Mouse (Mus musculus) cerebellum, adult 9-11 months (tissue): ENCODE measurements around the gene Speg.

Experiments used
- DNase-seq: peaks from one replicate; pipeline ENCODE4 v3.0.0; 2022

Gene Speg

DNA sequence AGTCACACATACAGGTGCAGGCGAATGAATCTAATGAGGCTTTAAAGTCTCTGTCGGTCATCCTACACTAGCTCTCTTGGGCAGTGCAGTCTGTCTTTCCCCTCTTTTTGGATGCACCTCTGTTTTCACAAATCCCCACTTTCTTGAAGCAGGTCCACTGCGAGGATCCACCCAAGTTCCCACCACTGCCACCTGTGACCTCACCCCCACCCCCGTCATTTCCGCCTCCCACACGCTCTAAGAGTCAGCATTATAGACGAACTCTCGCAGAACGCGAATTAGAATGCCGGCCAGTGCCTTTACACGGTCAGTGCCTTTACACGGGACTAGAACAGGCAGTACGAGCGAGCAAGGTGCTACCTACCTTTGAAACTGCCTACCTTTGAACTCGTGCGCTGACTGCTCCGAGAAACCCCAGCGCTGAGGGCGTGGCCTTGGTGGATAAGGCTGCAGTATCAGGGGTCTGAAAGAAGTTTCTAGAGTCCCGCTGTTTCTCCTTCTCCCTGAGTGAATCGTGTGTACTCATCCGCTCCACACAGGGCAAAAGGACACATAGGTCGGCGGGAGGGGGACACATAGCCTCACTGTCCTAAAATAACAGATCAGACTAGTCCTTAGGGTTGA lies 5.6 kb upstream of the Speg start:
- DNase-seq = no peak

DNA sequence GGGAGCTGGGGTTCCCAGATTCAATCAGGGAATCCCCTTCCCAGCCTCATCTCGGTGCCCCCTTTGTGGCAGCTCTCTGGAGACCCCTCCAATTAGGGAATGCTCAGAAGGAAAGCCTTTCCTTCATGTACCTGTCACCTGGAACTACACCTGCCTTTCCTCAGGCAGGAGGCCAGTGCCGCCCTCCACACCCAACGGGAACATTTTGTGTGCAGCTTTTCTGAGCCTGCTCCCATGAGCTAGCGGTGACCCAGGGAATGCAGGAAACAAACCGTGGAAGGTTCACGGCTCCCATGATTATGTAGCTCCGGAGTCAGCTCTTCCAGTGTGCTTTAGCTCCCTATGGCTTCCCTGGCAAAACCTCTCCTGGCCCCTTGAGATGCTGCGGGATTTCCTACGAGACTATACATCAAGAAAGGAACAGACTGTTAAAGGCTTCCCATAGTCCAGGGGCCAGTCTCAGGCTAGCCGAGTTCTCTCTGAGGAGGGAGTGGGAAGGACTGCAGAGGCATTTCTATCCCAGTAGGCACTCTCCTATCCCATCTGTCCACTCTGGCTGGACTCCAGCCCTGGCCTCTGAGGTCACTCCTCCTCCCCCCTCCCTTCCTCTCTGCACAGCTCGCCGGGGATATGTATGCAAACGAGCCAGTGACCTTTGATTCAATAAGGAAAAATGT lies 5.0 kb upstream of the Speg start:
- peak; percentile 99 for DNase-seq

DNA sequence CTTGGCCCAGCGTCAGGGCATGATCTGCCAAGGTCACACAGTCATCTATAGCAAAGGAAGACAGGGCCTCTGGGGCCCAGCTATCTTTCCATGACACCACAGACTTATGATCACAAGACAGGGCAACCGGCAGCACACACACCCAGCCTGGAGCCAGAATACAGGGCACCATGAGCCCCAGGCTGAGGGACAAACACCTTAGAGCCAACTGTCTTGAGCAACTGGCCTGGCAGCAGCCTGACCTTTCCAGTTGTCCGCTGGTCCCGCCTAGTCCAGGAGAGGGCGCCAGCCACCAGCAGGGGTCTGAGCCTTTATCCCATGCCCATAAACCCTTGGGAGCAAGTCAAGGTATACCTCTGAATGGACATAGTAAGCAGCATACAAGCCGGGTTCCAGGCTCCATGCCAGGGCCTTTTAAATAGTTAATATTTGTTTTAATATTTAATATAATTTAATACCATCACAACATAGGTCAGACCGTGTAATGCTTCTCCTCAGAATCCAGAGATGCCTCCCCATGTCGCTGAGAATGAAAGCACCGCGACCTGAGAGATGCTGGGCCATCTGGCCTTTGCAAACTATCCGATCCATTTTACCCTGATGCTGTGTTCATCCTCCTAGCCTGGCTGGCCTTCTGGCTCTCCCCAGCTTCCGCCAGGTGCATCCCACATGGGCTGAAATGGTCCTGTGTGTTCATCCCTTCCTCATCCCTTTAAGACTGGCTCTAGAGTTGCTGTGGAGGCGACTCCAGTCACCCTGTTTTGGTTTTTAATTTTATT lies 3.6 kb upstream of the Speg start:
- peak; percentile 87 for DNase-seq

DNA sequence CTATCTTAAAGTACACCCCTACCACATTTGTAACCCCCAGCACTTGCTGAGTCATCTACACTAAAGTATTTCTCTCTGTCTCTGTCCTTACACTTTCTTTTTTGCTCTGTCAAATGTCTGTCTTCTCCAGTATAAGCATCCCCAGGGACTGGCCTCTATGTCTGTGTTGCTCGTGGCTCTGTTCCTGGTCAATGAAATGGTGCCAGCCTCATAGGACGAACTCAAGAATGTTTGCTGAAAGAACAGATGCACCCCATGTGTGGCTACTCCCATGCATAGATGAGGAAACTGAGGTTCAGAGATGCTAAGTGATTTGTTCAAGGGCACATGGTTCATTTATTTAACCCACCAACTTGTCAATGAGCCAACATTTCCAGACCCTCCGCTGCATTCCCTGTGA lies 2.6 kb upstream of the Speg start:
- peak; percentile 50 for DNase-seq

DNA sequence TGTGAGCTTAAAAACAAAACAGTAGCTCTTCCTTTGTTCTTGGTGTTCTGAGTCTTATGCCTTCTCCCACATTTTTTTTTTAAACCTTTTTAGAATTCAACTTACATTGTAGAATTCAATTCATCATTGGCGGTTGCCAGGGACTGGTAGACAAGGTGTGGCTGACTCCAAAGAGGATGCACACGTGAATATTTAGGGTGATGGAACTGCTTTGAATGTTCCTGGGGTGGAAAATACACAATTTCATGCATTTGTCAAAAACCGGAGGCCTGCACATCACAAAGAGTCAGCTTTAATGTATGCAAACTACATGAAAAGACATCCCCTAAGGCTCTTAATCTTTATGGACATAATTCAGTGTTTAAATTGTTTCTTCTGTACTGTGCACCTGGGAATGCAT lies 1.8 kb upstream of the Speg start:
- DNase-seq = no peak

DNA sequence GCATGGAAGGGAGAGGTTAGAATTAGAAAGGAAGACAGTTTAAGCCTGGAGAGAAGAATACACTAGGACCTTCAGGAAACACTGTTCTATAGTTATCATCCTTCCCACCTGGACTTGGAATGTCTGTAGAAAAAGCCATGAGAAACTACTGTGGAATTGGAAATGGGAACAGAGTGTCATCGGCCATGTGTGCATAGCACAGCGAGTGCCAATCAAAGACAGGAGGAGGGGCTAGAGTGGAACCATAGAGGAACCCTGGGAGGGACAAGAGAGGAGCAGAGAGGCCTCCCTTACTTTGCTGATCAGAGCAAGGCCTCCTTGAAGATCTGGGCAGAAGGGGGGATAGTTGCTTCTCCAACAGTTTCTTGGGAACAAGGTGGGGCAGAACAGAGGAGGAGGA lies 4.1 kb downstream of the Speg start:
- DNase-seq = no peak

DNA sequence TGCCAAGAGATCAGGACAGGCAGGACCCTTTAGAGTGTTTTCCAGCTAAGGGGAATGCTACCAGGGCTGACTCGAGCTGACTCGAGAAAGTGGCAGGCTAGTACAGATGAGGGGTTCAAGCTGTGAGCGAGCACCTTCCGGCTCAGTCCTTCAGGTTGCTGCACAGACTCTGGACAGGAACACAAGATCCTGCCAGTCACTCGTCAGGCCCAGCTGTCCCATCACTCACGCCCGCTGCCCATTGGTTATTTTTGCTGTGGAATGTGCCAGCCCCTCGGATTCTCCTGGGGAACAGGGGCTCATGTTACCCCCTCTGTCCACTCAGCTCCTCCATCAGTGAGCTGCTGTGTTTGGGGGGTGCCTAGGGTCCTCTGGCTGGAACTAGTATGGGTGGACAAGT lies 4.8 kb downstream of the Speg start:
- DNase-seq = no peak

DNA sequence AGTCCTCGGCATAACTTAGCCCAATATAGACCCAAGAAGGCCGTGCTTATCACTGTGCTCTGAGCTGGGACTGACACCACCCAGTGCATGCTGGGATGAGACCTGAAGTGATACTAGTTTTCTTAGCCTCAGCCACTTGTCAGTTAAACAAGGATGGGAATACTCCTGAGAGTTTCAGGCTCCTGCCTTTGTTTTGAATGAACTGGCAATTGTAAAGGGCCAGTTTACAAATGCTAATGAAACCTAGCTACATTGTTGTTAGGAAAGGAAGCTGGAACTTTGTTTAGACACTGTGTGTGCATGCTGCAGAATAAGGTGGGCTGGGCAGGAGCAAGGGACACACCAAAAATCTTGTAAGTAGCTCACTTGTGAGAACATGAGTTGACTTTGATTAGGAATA lies 5.9 kb downstream of the Speg start:
- DNase-seq = no peak

DNA sequence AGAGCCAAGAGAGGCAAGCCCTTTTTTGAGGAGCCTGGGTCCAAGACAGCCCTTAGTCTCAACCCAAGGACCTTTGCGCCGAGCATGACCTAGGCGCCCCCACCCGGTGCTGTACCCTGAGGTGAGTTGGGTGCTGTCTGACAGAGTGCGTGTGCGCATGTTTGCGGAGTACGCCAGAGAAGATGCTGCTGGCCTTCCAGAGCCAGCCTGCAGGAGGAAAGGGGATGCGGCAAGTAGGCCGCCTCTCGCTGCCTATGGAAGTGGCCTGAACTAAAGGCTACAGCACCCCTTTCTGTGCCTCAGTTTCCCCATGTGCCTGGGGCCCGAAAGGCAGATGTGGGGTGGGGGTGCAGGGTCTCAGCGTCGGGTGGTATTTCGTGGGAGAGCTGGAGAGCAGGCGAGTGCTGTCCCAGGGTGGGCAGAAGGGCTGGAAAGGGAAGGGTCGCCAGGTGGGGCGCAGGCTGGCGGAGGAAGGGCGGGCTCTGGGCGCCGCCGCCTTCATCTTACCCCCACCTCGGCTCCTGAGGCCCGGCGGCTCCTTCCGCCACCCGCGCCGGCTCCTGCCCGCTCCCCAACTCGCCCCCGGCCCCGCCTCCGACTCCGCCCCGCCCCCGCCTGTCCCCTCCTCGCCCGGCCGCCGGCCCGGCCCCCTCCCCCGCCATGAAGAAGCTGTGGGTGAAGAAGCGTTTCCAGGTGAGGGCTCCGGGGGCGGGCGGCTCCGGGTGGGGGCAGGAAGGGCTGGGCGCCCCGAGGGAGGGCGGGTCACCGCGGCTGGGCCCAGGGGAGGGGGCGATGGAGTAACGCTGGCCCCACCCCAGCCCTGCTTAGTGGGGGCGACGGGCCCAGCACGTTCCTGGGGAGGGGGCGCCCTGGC lies 6.6 kb downstream of the Speg start:
- peak; percentile 85 for DNase-seq

DNA sequence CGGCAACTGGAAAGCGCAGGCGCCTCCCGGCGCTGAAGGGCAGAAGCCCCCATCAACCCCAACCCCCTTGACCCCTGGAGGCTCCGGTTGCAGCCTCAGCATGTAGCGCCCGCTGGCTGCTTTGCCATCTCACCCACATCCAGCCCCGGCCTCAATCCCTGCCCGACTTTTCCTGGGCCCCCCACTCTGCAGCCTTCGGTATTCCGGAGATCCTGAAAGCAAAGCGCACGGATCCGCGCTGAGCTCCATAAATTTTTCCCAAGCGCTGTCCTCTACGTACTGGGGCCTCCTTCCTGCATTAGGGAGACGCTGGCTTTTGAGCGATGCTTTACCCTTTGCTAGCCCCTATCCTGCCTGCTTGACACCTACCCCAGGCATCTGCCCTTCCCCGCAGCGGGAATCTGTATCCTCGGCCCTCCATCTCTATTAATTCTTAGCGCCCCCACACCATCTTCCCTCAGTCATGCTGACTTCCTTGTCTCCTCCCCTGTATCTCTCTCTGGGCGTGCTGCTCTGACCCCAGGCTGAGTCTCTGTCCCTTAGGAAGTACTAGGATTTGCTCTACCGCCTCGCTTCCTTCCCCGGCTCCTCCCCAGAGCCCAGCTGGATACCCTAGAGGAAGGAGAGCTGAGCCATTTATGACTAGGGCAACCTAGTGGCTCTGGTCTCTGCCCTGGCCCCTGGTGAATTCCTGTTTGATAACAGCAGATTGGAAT lies 7.4 kb downstream of the Speg start:
- peak; percentile 80 for DNase-seq

DNA sequence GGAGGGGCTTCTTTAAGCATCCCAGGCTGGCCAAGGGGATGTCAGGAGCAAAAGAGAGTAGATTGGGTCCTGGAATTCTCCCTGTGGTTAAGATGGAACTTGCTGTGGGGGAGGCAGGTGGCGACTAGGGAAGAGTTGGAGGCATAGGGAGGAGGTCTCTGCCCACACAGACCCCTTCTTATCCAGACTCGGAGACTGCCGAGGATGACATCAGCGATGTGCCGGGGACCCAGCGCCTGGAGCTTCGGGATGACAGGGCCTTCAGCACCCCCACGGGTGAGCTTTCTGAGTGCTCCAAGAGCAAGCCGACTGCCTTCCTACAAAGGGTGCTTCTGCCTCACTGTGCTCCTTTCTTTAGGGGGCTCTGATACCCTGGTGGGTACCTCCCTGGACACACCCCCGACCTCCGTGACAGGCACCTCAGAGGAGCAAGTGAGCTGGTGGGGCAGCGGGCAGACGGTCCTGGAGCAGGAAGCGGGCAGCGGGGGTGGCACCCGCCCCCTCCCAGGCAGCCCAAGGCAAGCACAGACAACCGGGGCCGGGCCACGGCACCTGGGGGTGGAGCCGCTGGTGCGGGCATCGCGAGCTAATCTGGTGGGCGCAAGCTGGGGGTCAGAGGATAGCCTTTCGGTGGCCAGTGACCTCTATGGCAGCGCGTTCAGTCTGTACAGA lies 9.5 kb downstream of the Speg start:
- peak; percentile 68 for DNase-seq

DNA sequence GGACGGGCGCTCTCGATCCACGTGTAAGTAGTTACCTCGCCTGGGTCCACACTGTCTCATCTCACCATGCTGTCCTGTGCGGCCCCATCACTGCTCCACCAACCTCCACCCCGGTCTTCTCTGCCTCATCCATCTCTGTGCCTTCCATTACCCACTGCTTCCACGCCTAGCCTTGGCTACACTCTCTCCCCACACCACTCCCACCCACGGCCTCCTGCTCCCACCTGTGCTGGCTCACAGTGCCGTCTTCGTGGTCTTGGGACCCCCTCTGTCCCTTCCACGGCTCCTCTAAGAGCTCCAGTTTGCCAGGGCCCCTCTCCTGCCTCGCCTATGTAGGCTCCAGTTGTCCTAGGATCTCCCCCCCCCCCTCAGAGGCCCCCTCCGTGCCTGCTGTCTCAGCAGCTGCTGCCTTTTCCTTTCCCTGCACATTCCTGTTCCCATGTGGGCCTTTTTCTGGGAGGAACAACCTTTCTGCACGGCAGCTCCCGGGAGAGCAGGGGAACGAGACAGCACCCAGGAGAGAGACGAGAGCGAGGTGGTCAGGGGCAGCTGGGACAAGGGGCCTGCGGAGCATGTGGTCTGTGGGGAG lies 10.1 kb downstream of the Speg start:
- DNase-seq = peak; percentile 58

DNA sequence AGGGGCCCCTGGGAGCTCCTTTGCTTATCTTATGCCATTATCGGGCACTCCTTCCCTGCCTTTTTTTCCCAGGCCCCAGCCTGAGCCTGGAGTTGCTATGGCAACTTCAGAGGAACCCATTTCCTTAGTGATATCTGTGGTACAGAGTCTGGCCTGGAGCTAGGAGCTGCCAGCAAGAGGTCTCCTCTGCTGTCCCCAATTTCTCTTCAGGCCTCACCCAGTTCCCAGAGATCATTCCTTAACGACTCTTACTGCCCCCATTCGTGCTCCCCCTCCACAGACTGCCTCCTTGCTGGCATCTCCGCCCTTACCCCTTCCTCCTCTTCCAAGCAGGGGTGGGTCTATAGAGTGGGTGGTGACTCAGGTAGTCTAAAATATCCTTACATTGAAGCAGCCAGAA lies 11.1 kb downstream of the Speg start:
- no peak for DNase-seq

DNA sequence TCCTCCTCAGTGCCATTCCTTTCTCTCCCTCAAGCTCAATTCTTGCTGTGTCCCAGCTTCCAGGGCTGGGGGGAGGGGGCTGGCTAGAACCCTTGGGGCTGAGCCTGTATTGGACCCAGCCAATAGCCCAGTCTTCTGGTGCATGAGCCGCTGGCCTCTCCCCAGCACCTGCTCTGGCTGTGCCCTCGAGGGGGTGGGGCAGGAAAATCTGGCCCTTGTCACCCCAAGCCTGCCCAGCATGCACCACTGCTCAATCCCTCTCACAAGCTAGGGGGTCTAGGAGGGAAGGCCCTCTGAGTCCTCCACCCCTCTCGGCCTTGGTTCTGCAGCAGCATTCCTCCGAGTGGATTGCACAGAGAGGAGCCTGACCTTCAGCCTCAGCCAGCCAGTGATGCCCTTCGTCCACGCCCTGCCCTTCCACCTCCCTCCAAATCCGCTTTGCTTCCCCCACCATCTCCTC lies 12.4 kb downstream of the Speg start:
- peak; percentile 78 for DNase-seq

DNA sequence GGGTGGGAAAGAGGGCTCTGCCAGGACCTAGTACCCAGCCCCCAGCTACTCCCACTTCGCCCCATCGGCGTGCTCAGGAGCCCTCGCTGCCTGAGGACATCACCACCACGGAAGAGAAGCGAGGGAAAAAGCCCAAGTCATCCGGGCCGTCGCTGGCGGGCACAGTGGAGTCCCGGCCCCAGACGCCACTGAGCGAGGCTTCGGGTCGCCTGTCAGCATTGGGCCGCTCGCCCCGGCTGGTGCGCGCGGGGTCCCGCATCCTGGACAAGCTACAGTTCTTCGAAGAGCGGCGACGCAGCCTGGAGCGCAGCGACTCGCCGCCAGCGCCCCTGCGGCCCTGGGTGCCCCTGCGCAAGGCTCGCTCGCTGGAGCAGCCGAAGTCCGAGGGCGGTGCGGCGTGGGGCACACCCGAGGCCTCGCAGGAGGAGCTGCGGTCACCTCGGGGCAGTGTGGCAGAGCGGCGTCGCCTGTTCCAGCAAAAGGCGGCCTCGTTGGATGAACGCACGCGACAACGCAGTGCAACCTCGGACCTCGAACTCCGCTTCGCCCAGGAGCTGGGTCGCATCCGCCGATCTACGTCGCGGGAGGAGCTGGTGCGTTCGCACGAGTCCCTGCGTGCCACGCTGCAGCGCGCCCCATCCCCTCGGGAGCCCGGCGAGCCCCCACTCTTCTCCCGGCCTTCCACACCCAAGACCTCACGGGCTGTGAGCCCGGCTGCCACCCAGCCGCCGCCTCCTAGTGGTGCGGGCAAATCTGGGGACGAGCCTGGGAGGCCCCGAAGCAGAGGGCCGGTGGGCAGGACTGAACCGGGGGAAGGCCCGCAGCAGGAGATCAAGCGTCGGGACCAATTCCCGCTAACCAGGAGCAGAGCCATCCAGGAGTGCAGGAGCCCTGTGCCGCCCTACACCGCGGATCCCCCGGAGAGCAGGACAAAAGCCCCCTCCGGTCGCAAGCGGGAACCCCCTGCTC lies 13.1 kb downstream of the Speg start:
- DNase-seq = no peak

DNA sequence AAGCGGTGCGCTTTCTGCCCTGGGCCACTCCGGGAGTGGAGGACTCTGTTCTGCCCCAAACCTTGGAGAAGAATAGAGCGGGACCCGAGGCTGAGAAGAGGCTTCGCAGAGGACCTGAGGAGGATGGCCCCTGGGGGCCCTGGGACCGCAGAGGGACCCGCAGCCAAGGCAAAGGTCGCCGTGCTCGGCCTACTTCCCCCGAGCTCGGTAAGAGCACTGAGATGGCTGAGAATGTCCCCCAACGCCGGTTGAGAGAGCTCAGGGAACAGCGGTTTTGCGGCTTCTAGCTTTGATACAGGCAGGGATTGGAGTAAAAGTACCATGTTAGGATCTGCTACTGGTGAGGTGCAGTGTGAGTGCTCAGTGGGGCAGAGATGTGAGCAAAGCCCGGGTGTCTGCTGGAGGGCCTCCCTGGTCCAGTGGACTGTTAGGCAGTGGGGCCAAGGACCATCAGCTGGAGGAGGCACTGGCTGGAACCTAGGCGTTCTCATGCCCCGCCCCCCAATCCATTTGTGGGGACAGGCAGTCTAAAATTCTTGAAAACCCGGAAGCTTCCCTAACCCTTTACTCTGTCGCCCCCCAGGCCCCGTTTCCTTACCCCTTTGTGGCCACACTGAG lies 13.9 kb downstream of the Speg start:
- no peak for DNase-seq

DNA sequence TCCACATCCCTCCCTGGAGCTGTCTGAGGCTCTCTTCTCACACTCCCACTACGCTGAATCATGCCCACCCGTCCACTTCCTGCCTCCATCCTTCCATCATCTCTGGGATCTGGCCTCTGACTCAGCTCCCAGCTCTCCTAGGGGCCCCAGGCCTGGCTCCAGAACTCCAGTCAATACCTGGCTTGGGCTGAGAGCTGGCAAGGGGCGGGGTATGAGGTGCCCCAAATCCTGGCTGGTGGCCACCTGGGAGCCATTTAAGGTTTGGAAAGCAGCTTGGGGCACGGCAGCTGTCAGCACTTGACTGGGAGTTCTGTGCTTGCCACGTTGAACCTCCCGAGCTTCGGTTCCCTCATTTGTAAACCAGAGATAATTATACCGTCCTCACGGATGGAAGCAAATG lies 18.0 kb downstream of the Speg start:
- peak; percentile 95 for DNase-seq

DNA sequence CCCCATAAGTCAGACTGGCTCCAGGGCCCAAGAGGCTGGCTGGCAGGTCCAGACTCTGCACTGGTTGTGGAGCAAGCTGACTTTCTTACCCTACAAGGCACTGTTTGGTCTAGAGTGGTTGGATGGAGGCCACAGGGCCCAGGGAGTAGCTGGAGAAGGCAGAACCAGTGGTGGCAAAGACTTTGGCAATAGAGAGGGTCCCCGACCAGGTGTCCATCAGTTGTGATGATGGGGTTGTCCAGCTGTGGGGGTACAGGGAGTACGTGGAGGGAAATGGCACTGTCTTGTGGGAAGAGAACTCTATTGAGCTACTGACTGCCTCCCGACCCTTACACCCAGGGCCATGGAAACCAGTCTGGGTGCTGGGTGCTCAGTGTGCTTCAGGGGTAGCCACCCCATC lies 18.7 kb downstream of the Speg start:
- DNase-seq = peak; percentile 67

DNA sequence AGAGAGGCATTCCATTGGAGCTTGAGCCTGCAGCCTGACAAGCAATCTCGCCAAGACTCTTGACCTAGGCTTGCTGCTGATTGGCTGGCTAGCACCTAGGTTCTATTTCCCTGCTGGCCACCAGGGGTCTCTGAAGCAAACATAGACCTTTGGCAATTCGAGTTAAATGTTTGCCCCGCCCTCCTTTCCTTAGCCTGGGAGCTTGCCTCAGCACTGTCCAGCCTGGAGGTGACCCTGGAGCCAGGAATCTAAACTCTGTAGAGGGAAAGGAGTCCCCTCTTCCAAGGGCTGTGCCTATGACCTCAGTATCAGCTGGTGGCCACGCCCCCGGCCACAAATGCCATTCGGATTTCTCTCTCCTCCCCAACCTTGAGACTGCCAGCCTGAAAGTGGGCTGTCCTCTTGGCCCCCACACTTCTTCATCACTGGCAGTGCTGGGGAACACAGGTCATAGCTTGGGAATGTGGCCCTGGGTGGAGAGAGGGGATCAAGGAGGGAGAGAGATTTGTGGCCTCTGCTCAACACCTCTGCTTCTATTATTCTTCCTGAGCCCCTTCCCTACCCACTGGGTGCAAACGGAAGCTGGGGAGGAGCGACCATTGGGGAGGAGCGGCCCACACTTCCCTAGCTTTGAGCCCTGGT lies 23.8 kb downstream of the Speg start:
- DNase-seq = peak; percentile 86
